Mouse (Mus musculus): Measurements from ENCODE around the gene Pip5k1b. TPM values are rescaled to one million over a fixed set of nuclear protein-coding genes. Genes with fewer than 3 reads are reported as not detected.
A peak's percentile ranks its signal among the peaks of the same experiment; 100 is the strongest.

Pip5k1b gene
- polyA plus RNA-seq, 1 experiment from 2014 or later: 0.34 TPM

DNA sequence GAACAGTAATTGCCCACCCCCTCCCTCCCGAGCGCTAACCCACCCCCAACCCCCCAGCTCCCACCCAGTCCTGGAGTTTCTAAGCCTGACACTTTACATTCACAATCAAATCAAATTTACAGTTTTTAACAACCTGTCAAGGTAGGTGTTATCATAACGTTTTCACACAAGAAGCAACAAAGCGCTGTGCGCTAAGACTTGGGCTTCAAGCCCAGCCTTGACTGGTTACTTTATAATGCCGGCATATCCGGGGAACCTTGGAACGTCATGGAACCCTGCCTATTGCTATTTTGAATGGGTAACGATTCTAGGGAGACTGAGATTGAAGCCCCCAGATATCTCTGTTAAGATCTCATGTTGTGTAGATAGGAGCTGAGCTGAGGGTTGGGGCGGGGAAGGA lies 237.5 kb downstream of the Pip5k1b start:
- Histone ChIP-seq H3K9me3 (no peaks in the 10 kb centered on the region), H3K36me3 (no peaks in the 10 kb centered on the region), H3K27ac (no peak overlapping the region), H3K9ac (no peak overlapping the region), H3K4me3 (no peak overlapping the region), H3K27me3 (peaks cover 3% of the 10 kb centered on the region; the same call in 1 of the 2 replicates), H3K4me1 (no peaks in the 10 kb centered on the region), H3K4me2 (no peak overlapping the region)
- ATAC-seq (ENCODE audit: insufficient number of reproducible peaks, insufficient read depth, low FRiP score, low TSS enrichment, low read depth): no peak
- 80% methylated on average over 10 of the region's 10 CpGs for WGBS

- H3K4me3 ChIP-seq: no peak overlapping the region
- 81% methylated on average over 2 of the region's 2 CpGs for WGBS
- no peaks in the 10 kb centered on the region for H3K9me3 ChIP-seq
- H3K4me2 ChIP-seq: no peak overlapping the region
- H3K27ac ChIP-seq: no peak overlapping the region
- H3K9ac ChIP-seq: no peak overlapping the region
- ATAC-seq (ENCODE audit: insufficient number of reproducible peaks, insufficient read depth, low FRiP score, low TSS enrichment, low read depth): no peak
- H3K4me1 ChIP-seq: no peaks in the 10 kb centered on the region
- no peaks in the 10 kb centered on the region for H3K36me3 ChIP-seq
- H3K27me3 ChIP-seq: peaks cover 3% of the 10 kb centered on the region; the same call in 1 of the 2 replicates
Measured at GRCm38 (mm10) chr19:24317731-24318130, 237.9 kb downstream of the Pip5k1b start.

GRCm38 (mm10) chr19:24317038-24317591 lies 238.6 kb downstream of the Pip5k1b start:
- no peak for ATAC-seq (ENCODE audit: insufficient number of reproducible peaks, insufficient read depth, low FRiP score, low TSS enrichment, low read depth)
- H3K9me3 ChIP-seq: no peaks in the 10 kb centered on the region
- H3K27ac ChIP-seq: no peak overlapping the region; the same call in 1 of the 2 replicates
- H3K4me1 ChIP-seq: no peaks in the 10 kb centered on the region
- WGBS: 56% methylated on average over 15 of the region's 15 CpGs
- peaks cover 3% of the 10 kb centered on the region; the same call in 1 of the 2 replicates for H3K27me3 ChIP-seq
- H3K4me2 ChIP-seq: no peak overlapping the region
- H3K4me3 ChIP-seq: no peak overlapping the region
- no peaks in the 10 kb centered on the region for H3K36me3 ChIP-seq
- H3K9ac ChIP-seq: no peak overlapping the region

DNA sequence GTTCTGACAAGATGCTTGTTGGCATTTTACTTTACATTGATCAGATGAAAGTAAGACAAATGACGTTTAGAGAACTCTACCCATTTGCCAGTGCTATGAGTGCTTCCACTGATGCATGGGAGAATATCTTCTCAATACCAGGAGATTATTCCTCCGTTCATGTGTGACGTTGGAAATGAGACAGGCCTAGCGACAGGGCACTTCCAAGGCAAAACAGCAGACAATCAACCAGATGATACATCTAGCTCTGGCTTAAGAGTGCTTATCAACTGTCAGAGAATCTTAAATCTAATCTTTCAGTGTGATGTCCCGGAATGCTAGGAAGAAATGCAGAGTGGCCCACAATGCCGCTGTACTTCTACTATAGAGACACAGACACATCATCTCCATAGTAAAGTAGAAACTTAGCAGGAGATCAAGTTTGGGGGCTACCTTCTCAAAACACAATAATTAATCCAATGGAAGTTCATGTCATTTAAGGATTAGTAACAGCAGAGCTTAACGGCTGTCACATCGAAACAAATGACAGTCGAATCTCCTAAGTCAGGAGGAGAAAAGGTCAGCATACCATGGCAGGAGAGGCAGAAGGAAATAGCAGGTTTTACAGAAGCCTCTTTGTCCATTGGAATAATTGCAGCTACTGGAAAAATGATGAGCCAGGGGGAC lies 239.5 kb downstream of the Pip5k1b start:
- Histone ChIP-seq H3K36me3 (no peaks in the 10 kb centered on the region), H3K4me2 (no peak overlapping the region), H3K9me3 (no peaks in the 10 kb centered on the region), H3K4me3 (no peak overlapping the region), H3K4me1 (no peaks in the 10 kb centered on the region), H3K27me3 (peaks cover 3% of the 10 kb centered on the region; the same call in 1 of the 2 replicates), H3K27ac (no peak overlapping the region), H3K9ac (no peak overlapping the region)
- ATAC-seq (ENCODE audit: insufficient number of reproducible peaks, insufficient read depth, low FRiP score, low TSS enrichment, low read depth): no peak
- WGBS: 60% methylated on average over 9 of the region's 9 CpGs

- no peak overlapping the region for H3K27ac ChIP-seq
- H3K4me2 ChIP-seq: no peak overlapping the region
- no peak overlapping the region for H3K9ac ChIP-seq
- H3K4me1 ChIP-seq: no peaks in the 10 kb centered on the region
- peaks cover 3% of the 10 kb centered on the region; the same call in 1 of the 2 replicates for H3K27me3 ChIP-seq
- WGBS: 93% methylated on average over 4 of the region's 4 CpGs
- no peaks in the 10 kb centered on the region for H3K36me3 ChIP-seq
- H3K9me3 ChIP-seq: no peaks in the 10 kb centered on the region
- H3K4me3 ChIP-seq: no peak overlapping the region
- ATAC-seq (ENCODE audit: insufficient number of reproducible peaks, insufficient read depth, low FRiP score, low TSS enrichment, low read depth): no peak
Measured at GRCm38 (mm10) chr19:24315234-24315633, 240.4 kb downstream of the Pip5k1b start.

DNA sequence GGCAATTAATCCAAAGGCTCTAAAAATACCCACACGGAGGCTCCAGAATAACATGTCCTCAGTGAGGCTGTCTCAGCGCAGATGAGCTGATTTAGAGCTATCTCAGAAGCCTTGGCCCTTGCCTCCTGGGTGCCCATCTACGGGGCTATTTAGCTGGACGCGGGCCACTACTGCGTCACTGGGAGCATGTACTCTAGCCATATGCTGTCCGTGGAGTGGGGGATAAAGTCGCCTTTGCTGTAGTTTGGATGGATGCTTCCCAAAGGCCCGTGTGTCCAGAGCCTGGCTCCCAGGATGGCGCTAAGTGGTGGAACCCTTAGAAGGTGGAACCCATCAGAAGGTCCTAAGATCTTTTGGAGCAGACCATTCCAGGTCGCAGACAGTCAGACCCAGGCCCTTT lies 241.0 kb downstream of the Pip5k1b start:
- Histone ChIP-seq H3K9ac (no peak overlapping the region), H3K27ac (no peak overlapping the region), H3K9me3 (no peaks in the 10 kb centered on the region), H3K4me1 (no peaks in the 10 kb centered on the region), H3K36me3 (no peaks in the 10 kb centered on the region), H3K27me3 (peaks cover 3% of the 10 kb centered on the region; the same call in 1 of the 2 replicates), H3K4me3 (no peak overlapping the region), H3K4me2 (no peak overlapping the region)
- no peak for ATAC-seq (ENCODE audit: insufficient number of reproducible peaks, insufficient read depth, low FRiP score, low TSS enrichment, low read depth)
- 94% methylated on average over 11 of the region's 11 CpGs for WGBS

GRCm38 (mm10) chr19:24312556-24313342 lies 242.9 kb downstream of the Pip5k1b start:
- no peak for ATAC-seq (ENCODE audit: insufficient number of reproducible peaks, insufficient read depth, low FRiP score, low TSS enrichment, low read depth)
- peaks cover 7% of the 10 kb centered on the region for H3K4me1 ChIP-seq
- H3K4me3 ChIP-seq: no peak overlapping the region
- H3K4me2 ChIP-seq: no peak overlapping the region
- no peak overlapping the region for H3K9ac ChIP-seq
- peaks cover 3% of the 10 kb centered on the region; the same call in 1 of the 2 replicates for H3K27me3 ChIP-seq
- no peak overlapping the region for H3K27ac ChIP-seq
- 46% methylated on average over 12 of the region's 12 CpGs for WGBS
- H3K36me3 ChIP-seq: no peaks in the 10 kb centered on the region
- H3K9me3 ChIP-seq: no peaks in the 10 kb centered on the region

DNA sequence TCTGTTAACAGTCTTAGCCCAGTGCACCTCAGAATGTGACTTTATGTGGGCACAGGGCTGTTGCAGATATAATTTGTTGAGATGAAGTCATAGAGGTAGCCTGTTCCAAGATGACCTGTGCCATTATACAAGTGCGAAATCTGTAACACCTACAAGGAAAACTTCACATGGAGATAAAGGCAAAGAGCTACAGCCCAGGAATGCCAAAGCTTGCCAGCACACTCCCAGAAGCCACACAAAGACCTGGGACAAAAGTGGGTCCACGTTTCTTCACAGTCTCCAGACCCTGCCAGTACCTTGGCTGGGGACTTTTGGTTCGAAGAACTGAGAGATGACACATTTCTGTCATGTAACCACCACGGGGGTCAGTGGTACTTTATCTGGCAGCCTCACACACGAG lies 243.6 kb downstream of the Pip5k1b start:
- H3K9me3 ChIP-seq: no peaks in the 10 kb centered on the region
- no peak for ATAC-seq (ENCODE audit: insufficient number of reproducible peaks, insufficient read depth, low FRiP score, low TSS enrichment, low read depth)
- H3K9ac ChIP-seq: no peak overlapping the region
- no peak overlapping the region for H3K4me3 ChIP-seq
- no peaks in the 10 kb centered on the region for H3K36me3 ChIP-seq
- H3K27ac ChIP-seq: no peak overlapping the region
- H3K27me3 ChIP-seq: peaks cover 3% of the 10 kb centered on the region; the same call in 1 of the 2 replicates
- WGBS: 79% methylated on average over 5 of the region's 5 CpGs
- no peak overlapping the region for H3K4me2 ChIP-seq
- peaks cover 12% of the 10 kb centered on the region for H3K4me1 ChIP-seq

- Histone ChIP-seq H3K9ac (0 out of 2 replicates have a peak overlapping the region, but pooled peaks have one; percentile 11), H3K4me2 (no peak overlapping the region), H3K27me3 (no peaks in the 10 kb centered on the region), H3K9me3 (no peaks in the 10 kb centered on the region), H3K27ac (peak overlapping the region; percentile 51), H3K4me3 (no peak overlapping the region), H3K4me1 (peaks cover 12% of the 10 kb centered on the region), H3K36me3 (no peaks in the 10 kb centered on the region)
- 22% methylated on average over 5 of the region's 5 CpGs for WGBS
- no peak for ATAC-seq (ENCODE audit: insufficient number of reproducible peaks, insufficient read depth, low FRiP score, low TSS enrichment, low read depth)
Measured at GRCm38 (mm10) chr19:24308305-24308705, 247.4 kb downstream of the Pip5k1b start.

- peaks cover 12% of the 10 kb centered on the region for H3K4me1 ChIP-seq
- no peak overlapping the region for H3K4me2 ChIP-seq
- H3K9ac ChIP-seq: 0 out of 2 replicates have a peak overlapping the region, but pooled peaks have one; percentile 11
- H3K36me3 ChIP-seq: no peaks in the 10 kb centered on the region
- 56% methylated on average over 13 of the region's 13 CpGs for WGBS
- H3K9me3 ChIP-seq: no peaks in the 10 kb centered on the region
- H3K27ac ChIP-seq: peak overlapping the region; percentile 51
- no peaks in the 10 kb centered on the region for H3K27me3 ChIP-seq
- ATAC-seq (ENCODE audit: insufficient number of reproducible peaks, insufficient read depth, low FRiP score, low TSS enrichment, low read depth): no peak
- no peak overlapping the region for H3K4me3 ChIP-seq
Measured at GRCm38 (mm10) chr19:24307271-24308221, 248.1 kb downstream of the Pip5k1b start.

DNA sequence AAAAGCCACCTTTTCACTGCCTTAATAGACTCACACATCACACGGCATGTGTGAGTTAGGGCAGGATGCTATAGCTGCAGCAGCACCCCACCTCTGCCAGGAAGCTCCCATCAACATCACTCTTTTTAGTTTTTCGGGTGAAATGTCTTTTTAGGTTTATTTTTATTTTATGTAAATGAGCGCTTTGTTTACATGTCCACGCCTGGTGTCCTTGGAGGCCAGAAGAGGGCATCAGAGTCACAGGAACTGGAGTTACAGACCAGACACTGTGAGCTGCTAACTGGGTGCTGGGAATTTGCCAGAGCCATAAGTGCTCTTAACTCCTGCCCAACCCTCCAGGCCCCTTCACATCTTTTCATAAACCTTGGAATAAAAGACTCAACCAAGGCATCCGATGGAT lies 249.3 kb downstream of the Pip5k1b start:
- WGBS: 88% methylated on average over 5 of the region's 5 CpGs
- no peaks in the 10 kb centered on the region for H3K9me3 ChIP-seq
- H3K36me3 ChIP-seq: no peaks in the 10 kb centered on the region
- H3K27me3 ChIP-seq: peaks cover 6% of the 10 kb centered on the region; the same call in 1 of the 2 replicates
- H3K4me3 ChIP-seq: no peak overlapping the region
- H3K4me2 ChIP-seq: no peak overlapping the region
- no peak overlapping the region for H3K9ac ChIP-seq
- no peak overlapping the region for H3K27ac ChIP-seq
- no peak for ATAC-seq (ENCODE audit: insufficient number of reproducible peaks, insufficient read depth, low FRiP score, low TSS enrichment, low read depth)
- peaks cover 12% of the 10 kb centered on the region for H3K4me1 ChIP-seq
